Mouse (Mus musculus) forebrain, embryonic 16.5 days (tissue): ENCODE results near the gene Agl. TPM values are rescaled to one million over a fixed set of nuclear protein-coding genes. Genes with fewer than 3 reads are reported as not detected.

Experiments
- ATAC-seq: fragments of 200-750 bp; cut with Nextera tagmentation; 2 replicates; pipeline ENCODE4 v1.8.0; 2017; ENCODE audit warnings: mild to moderate bottlenecking, moderate library complexity
- H3K27ac ChIP-seq: fragments of 300-500 bp; sonication (generic); 2 replicates; pipeline ENCODE4 v1.5.1; 2014; ENCODE audit warnings: low read length, control low read depth
- H3K27me3 ChIP-seq: fragments of 300-500 bp; sonication (generic); replicated peaks from 2 replicates; pipeline ENCODE4 v1.6.1; 2014; ENCODE audit warnings: low read length; ENCODE audit not compliant: control insufficient read depth, insufficient read depth
- H3K36me3 ChIP-seq: fragments of 300-500 bp; sonication (generic); 2 replicates; pipeline ENCODE4 v1.6.1; 2014; ENCODE audit not compliant: control insufficient read depth, insufficient read depth
- H3K4me1 ChIP-seq: fragments of 300-500 bp; sonication (generic); replicated peaks from 2 replicates; pipeline ENCODE4 v1.6.1; 2014; ENCODE audit warnings: low read length; ENCODE audit not compliant: control insufficient read depth, insufficient read depth
- H3K4me2 ChIP-seq: fragments of 300-500 bp; sonication (generic); 2 replicates; pipeline ENCODE4 v1.6.1; 2014; ENCODE audit warnings: mild to moderate bottlenecking, low read length, control low read depth
- H3K4me3 ChIP-seq: fragments of 300-500 bp; sonication (generic); replicated peaks from 2 replicates; pipeline ENCODE4 v1.5.1; 2014; ENCODE audit warnings: mild to moderate bottlenecking, low read length, control low read depth
- H3K9ac ChIP-seq: fragments of 300-500 bp; sonication (generic); replicated peaks from 2 replicates; pipeline ENCODE4 v1.6.1; 2014; ENCODE audit warnings: low read depth, low read length, control low read depth
- H3K9me3 ChIP-seq: fragments of 300-500 bp; sonication (generic); 2 replicates; pipeline ENCODE4 v1.6.1; 2016; ENCODE audit warnings: low read length; ENCODE audit not compliant: control insufficient read depth
- WGBS: fragments of 180-500 bp; shearing (Covaris S2); extraction: QIAGEN DNeasy Blood & Tissue Kit; methylation state at CpG from one replicate; pipeline ENCODE4 v1.1.7; 2014; 5-methylcytosine and 5-hydroxymethylcytosine counted together
- polyA plus RNA-seq: library from polyadenylated mRNA; unstranded; fragments of >200 nt; fragmentation: Nextera tagmentation; extraction: Ambion mirVana; gene quantifications from 2 replicates; pipeline ENCODE4 v1.2.1, GENCODE M21; 2015

Agl gene
- polyA plus RNA-seq, 1 experiment from 2014 or later: 15.0 TPM

DNA sequence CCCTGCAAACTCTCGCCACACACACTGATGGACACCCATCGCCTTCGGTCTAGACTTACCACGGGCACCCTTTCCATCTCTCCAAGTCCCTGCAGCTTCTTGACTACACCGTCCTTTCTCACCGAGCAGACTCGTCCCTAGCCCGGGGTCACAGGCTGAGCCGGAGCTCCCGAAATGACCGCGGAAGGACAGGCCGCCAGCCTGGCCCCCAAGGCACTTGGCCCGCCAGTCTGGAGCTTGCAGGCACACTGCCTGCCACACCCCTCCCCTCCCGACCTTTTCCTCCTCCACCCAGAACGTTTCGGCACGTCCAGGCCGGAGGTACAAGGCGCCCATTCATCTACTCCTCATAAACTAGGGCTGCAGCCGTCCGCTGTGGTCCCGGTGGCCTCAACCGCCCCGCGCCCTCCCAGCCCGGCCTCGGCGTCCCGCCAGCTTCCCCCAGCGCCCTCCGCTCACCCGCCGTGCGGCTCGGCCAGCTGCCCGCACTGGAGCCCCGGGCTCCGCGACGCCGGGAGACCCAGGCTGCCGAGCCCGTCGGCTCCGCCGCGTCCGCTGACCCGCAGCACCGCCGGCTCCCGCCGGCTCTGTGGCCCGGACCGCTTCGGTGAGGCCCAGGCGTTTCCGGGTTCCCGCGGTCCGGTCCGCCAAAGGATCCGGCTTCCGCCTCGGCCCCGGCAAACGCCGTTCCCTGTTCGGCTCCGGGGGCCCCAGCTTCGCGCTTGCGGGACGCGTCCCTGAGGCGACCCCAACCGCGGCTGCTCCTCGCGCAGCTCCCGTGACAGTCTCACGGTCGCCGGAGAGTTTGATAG, 96.1 kb downstream of the Agl start:
- Histone ChIP-seq H3K9ac (peak overlapping the region; percentile 95), H3K27me3 (0 out of 2 replicates have a peak, but pooled peaks cover 2% of the 10 kb centered on the region), H3K27ac (peak overlapping the region; percentile 18; the same call in 1 of the 2 replicates), H3K4me3 (peak overlapping the region; percentile 77), H3K9me3 (no peaks in the 10 kb centered on the region), H3K4me2 (peak overlapping the region; percentile 72), H3K36me3 (no peaks in the 10 kb centered on the region), H3K4me1 (peaks cover 10% of the 10 kb centered on the region)
- ATAC-seq: peak; percentile 92
- 1% methylated on average over 84 of the region's 85 CpGs for WGBS

DNA sequence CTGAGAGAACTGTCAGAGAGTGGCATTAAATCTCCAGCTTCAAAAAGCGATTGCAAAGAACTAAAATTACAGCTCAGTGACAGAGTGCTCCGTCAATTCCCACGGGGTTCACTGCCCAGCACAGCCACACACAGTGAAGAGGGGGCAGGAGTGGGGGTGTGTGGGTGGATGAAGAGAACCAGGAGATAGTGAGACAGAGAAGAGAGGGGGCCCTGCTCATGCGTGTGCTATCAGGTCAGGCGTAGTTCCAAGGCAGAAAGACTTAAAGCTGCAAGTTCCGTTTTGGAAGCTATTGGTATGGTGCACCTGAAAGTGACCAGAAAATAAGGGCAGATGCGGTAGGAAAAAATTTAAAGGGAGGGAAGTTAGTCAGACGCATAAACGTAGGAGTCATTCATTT, 97.0 kb downstream of the Agl start:
- Histone ChIP-seq H3K4me1 (peaks cover 10% of the 10 kb centered on the region), H3K27ac (no peak overlapping the region), H3K4me3 (peak overlapping the region; percentile 77), H3K36me3 (no peaks in the 10 kb centered on the region), H3K27me3 (0 out of 2 replicates have a peak, but pooled peaks cover 2% of the 10 kb centered on the region), H3K9me3 (no peaks in the 10 kb centered on the region), H3K4me2 (peak overlapping the region; percentile 72), H3K9ac (no peak overlapping the region)
- 56% methylated on average over 9 of the region's 9 CpGs for WGBS
- ATAC-seq: no peak

DNA sequence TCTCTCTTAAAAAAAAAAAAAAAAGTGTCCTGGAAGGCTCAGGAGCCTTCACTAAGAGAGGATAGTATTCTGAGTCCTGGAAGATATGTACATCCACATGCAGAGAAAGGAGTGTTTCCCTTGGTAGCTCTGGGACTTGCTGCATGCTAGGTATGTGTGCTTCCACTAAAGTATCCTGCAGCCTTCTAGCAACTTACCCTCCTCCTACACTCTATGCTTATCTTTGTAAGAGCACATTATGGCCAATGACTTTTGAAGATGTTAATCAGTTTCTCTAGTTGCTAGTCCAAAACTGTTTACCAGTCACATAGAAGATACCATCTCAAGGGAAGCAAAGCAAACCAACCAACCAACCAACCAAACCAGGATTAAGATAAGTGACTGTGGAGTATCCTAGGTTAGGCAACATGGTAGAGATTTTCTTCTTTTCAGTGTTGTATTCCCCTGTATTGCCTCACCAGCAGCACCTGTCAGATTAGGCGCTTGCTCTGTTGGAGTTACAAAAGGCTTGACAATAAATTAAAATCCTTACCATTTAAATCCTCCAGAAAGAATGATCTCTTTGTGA, 102.2 kb downstream of the Agl start:
- no peaks in the 10 kb centered on the region for H3K27me3 ChIP-seq
- H3K4me3 ChIP-seq: no peak overlapping the region
- H3K9me3 ChIP-seq: no peaks in the 10 kb centered on the region
- 0 out of 2 replicates have a peak, but pooled peaks cover under 1% of the 10 kb centered on the region for H3K4me1 ChIP-seq
- no peak overlapping the region for H3K27ac ChIP-seq
- no peak for ATAC-seq
- 70% methylated on average over 1 of the region's 1 CpGs for WGBS
- no peaks in the 10 kb centered on the region for H3K36me3 ChIP-seq
- H3K4me2 ChIP-seq: no peak overlapping the region
- H3K9ac ChIP-seq: no peak overlapping the region

DNA sequence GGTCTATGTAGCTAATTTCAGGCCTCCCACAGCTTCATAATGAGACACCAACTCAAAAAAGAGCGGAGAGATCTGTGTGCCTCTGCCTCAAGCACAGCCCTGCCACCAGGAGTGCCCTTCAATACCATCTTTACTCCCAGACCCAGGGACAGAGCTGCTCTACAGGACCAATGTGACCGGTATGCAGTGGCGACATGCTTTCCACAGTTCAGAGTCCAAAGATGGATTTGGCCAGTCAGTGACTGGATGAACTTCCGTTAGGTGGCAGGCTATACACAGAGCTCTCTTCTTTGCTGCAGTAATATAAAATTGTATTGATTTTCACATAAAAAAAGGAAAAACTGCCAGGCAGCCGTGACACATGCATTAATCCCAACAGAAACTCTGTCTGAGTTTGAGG, 104.1 kb downstream of the Agl start:
- no peak for ATAC-seq
- Histone ChIP-seq H3K9ac (no peak overlapping the region), H3K27ac (no peak overlapping the region), H3K9me3 (no peaks in the 10 kb centered on the region), H3K4me3 (no peak overlapping the region), H3K4me1 (no peaks in the 10 kb centered on the region), H3K4me2 (no peak overlapping the region), H3K27me3 (no peaks in the 10 kb centered on the region), H3K36me3 (no peaks in the 10 kb centered on the region)
- WGBS: 95% methylated on average over 5 of the region's 5 CpGs

DNA sequence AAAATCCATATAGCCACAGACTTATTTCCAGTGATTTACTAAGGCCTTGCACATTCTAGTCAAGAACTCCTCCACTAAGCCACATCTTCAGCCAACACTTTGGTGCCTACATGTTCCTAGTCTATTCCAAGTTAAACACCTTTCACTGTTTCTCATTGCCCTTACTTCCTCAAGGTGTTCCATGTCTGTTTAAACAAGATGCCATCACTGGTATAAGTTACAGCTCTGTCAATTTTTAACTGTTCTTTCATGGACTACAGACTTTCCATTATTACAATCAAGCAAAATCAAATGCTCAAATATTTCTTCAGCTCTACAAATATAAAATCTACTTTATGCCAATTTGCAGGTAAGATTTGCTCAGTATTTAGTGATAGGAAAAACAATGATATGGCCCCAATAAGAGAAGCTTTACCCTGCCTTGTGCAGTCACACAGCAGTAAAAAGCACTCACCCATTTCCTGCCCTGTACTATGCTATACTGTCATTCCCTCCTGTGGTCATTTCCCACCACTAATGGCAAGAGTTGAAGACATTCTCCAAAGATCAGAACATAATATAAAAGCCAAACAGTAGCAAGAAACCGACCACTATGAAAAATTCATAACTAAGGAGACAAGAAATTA, 105.2 kb downstream of the Agl start:
- Histone ChIP-seq H3K36me3 (no peaks in the 10 kb centered on the region), H3K27ac (no peak overlapping the region), H3K4me2 (no peak overlapping the region), H3K27me3 (no peaks in the 10 kb centered on the region), H3K9me3 (no peaks in the 10 kb centered on the region), H3K4me3 (no peak overlapping the region), H3K4me1 (no peaks in the 10 kb centered on the region), H3K9ac (no peak overlapping the region)
- 85% methylated on average over 1 of the region's 1 CpGs for WGBS
- ATAC-seq: no peak

DNA sequence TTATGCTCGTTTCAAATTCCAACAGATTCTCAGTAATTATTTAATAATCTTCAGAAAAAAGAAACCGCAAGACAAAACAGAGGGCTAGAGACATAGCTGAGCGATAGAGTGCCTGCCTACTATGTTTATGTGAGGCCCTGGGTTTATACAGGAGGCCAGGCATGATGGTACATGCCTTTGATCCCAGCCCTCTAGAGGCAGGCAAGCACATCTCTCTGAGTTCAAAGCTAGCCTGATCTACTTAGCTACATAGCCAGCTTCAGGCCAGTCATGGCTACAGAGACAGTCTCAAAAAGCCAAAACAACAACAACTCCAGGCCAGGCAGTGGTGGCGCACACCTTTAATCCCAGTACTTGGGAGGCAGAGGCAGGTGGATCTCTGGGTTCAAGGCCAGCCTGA, 106.4 kb downstream of the Agl start:
- Histone ChIP-seq H3K27me3 (no peaks in the 10 kb centered on the region), H3K36me3 (no peaks in the 10 kb centered on the region), H3K4me2 (no peak overlapping the region), H3K27ac (no peak overlapping the region), H3K9me3 (no peaks in the 10 kb centered on the region), H3K4me3 (no peak overlapping the region), H3K4me1 (no peaks in the 10 kb centered on the region), H3K9ac (no peak overlapping the region)
- no peak for ATAC-seq
- WGBS: 96% methylated on average over 4 of the region's 4 CpGs

DNA sequence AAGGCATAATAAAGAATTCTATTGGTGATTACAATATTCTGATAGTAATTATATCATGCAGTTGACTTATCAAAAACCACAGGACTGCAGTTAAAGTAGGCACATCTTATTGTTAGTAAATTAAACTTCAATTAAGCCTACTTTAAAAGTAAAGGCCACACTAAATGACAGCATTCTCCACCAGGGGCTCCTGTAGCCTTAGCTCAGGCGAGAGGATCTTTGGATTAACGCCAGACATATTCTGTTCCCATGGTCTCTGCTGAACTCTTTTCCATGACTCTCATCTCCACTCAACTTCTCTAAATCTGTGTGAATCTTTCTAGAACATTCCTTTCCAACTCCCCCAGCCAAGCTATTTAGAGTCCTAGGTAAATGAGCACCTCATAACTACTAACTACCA, 109.2 kb downstream of the Agl start:
- Histone ChIP-seq H3K27me3 (no peaks in the 10 kb centered on the region), H3K4me1 (no peaks in the 10 kb centered on the region), H3K4me3 (no peak overlapping the region), H3K9me3 (no peaks in the 10 kb centered on the region), H3K4me2 (no peak overlapping the region), H3K9ac (no peak overlapping the region), H3K36me3 (no peaks in the 10 kb centered on the region; the same call in 1 of the 2 replicates), H3K27ac (no peak overlapping the region)
- ATAC-seq: no peak
- 50% methylated on average over 2 of the region's 2 CpGs for WGBS

DNA sequence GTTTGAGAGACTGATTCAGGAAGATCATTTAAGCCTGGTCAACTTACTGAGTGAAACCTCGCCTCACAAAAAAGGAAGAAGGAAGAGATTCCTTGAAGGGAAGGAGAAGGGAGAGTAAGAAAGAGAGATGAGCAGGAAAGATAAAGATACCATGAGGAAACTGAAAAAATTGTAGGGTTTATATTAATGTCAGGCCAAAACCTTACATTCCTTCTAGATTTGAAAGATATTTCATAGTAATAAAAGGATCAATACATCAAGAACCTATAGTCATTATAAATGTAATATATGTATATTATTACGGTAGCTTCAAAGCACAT, 112.3 kb downstream of the Agl start:
- H3K4me2 ChIP-seq: no peak overlapping the region
- no peaks in the 10 kb centered on the region for H3K27me3 ChIP-seq
- H3K4me1 ChIP-seq: no peaks in the 10 kb centered on the region
- no peak overlapping the region for H3K27ac ChIP-seq
- H3K36me3 ChIP-seq: no peaks in the 10 kb centered on the region; the same call in 1 of the 2 replicates
- 94% methylated on average over 2 of the region's 2 CpGs for WGBS
- ATAC-seq: no peak
- H3K9ac ChIP-seq: no peak overlapping the region
- H3K9me3 ChIP-seq: no peaks in the 10 kb centered on the region
- no peak overlapping the region for H3K4me3 ChIP-seq

DNA sequence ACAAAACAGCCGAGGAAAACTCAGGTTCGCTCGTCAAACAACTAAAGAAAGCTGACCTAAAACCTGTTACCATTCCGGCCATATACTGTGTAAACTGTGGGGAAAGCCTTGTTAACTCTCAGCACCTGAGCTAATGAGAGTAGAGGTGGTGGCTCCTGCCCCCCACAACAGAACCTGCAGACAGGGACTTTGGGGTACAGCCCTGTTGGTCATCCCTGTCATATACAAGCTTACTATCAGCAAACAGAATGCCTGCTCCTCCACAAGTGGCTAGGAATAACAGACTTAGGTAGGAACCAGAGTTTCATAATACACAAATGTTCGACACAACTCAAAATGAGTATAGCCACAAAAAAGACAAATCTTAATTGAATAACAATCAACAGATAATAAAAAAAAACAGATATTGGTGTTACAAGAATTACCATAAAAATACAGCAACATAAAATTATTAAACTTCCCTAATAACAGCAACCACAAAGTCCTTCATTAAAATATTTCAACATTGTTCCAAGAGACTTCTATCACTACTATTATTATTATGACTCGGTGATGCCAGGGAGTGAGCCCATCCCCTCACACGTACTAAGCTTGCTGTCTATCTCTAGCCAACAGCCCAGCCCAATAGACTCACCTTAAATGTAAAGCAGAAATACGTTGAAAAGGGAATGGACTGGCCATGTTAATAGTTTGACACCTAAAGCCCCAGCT, 112.9 kb downstream of the Agl start:
- 87% methylated on average over 8 of the region's 8 CpGs for WGBS

More for the DNA sequence above, 112.9 kb downstream of the Agl start:
- H3K4me1 ChIP-seq: no peaks in the 10 kb centered on the region
- H3K27ac ChIP-seq: no peak overlapping the region
- no peaks in the 10 kb centered on the region for H3K27me3 ChIP-seq
- H3K36me3 ChIP-seq: no peaks in the 10 kb centered on the region; the same call in 1 of the 2 replicates
- H3K9me3 ChIP-seq: no peaks in the 10 kb centered on the region
- H3K4me2 ChIP-seq: no peak overlapping the region
- ATAC-seq: no peak
- H3K4me3 ChIP-seq: no peak overlapping the region
- H3K9ac ChIP-seq: no peak overlapping the region
